Mouse (Mus musculus) ES-Bruce4 (cell line): ENCODE data around the gene Smarca2. TPM values are rescaled to one million over a fixed set of nuclear protein-coding genes. Genes with fewer than 3 reads are reported as not detected.

ENCODE experiments used
- H3K27ac ChIP-seq: 2 replicates; pipeline ENCODE4 v1.5.1; 2012; ENCODE audit warnings: low read length, inconsistent platforms; ENCODE audit not compliant: insufficient read depth
- H3K27me3 ChIP-seq: 2 replicates; pipeline ENCODE4 v1.6.1; 2012; ENCODE audit warnings: mild to moderate bottlenecking, low read length, inconsistent platforms; ENCODE audit not compliant: control insufficient read depth, poor library complexity, insufficient read depth, severe bottlenecking
- H3K36me3 ChIP-seq: 2 replicates; pipeline ENCODE4 v1.6.1; 2012; ENCODE audit warnings: inconsistent platforms, mild to moderate bottlenecking, low read length, moderate library complexity; ENCODE audit not compliant: control insufficient read depth, poor library complexity, insufficient read depth, severe bottlenecking
- H3K4me1 ChIP-seq: one replicate; pipeline ENCODE4 v1.8.1; 2011; ENCODE audit warnings: low read length; ENCODE audit not compliant: control insufficient read depth, insufficient read depth
- H3K4me3 ChIP-seq: 2 replicates; pipeline ENCODE4 v1.5.1; 2011; ENCODE audit warnings: low read depth, mild to moderate bottlenecking, low read length
- H3K9ac ChIP-seq: 2 replicates; pipeline ENCODE4 v1.6.1; 2012; ENCODE audit warnings: low read depth, mild to moderate bottlenecking, inconsistent platforms; ENCODE audit not compliant: poor library complexity, severe bottlenecking
- H3K9me3 ChIP-seq: replicated peaks from 2 replicates; pipeline ENCODE4 v1.6.1; 2012; ENCODE audit warnings: mild to moderate bottlenecking, low read length, inconsistent platforms; ENCODE audit not compliant: control insufficient read depth, poor library complexity, insufficient read depth, severe bottlenecking
- CTCF ChIP-seq: IDR thresholded peaks from one replicate; pipeline ENCODE4 v1.8.1; 2011; ENCODE audit warnings: low read depth, low read length
- EP300 ChIP-seq: IDR thresholded peaks from 2 replicates; pipeline ENCODE4 v1.6.1; 2011; ENCODE audit warnings: low read depth, low read length; ENCODE audit not compliant: insufficient read depth
- POLR2A ChIP-seq: IDR thresholded peaks from one replicate; pipeline ENCODE4 v1.8.1; 2011; ENCODE audit warnings: low read length; ENCODE audit not compliant: insufficient read depth
- polyA plus RNA-seq: library from polyadenylated mRNA; stranded (reverse); fragments of >200 nt; gene quantifications from 2 replicates; pipeline ENCODE4 v1.2.4, GENCODE M21; 2011; ENCODE audit warnings: low read depth; ENCODE audit not compliant: missing spikeins, insufficient read depth, insufficient read length

The Smarca2 gene
- polyA plus RNA-seq, 1 experiment, result 4.9 TPM

DNA sequence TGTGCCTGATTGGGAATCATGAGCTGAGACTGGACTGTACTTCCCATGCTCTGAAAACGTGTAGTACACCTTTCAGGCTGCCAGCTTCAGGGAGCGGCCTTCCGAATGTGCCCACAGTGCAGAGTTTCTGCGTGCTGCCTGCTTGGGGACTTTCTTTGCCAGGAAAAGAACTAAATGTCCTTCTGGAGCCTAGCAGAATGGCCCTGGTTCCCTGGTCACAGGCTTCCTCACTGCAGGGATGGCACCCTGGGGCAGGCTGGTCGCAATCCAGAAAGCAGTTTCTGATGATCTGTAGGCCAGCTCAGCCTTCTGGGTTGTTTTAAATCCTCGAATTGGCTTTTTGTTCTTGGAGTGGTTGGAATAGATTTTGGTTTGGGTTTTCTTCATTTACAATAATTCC is 71.1 kb downstream of the Smarca2 start:
- Histone ChIP-seq H3K9me3 (no peaks in the 10 kb centered on the region), H3K27me3 (no peaks in the 10 kb centered on the region), H3K27ac (no peak overlapping the region), H3K4me1 (no peaks in the 10 kb centered on the region), H3K4me3 (no peak overlapping the region), H3K36me3 (no peaks in the 10 kb centered on the region), H3K9ac (no peak overlapping the region)
- no peak for TF ChIP-seq POLR2A
- TF ChIP-seq EP300, result no peak
- TF ChIP-seq CTCF, result no peak

DNA sequence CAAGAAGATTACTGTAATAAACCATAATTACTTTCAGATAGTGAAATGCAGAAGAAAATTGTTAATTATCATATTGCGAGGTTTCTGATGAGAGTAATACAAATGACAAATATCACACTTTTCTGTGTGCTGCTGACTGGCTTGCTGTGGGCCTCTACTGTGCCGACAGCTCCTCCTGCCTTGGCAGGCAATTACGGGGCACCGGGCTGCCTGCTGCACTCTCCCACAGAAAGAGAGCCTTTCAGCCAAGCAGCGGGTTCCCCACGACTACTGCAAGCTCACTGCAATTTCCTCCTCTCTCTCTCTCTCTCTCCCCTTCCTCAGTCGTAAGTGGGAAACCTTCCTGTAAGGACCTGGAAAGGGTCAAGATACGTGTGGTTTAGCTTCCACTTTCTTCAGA is 73.7 kb downstream of the Smarca2 start:
- no peak for TF ChIP-seq CTCF
- TF ChIP-seq EP300, result no peak
- TF ChIP-seq POLR2A, result no peak
- no peaks in the 10 kb centered on the region for H3K9me3 ChIP-seq
- no peak overlapping the region for H3K27ac ChIP-seq
- H3K4me3 ChIP-seq, result no peak overlapping the region
- no peak overlapping the region for H3K9ac ChIP-seq
- no peaks in the 10 kb centered on the region for H3K27me3 ChIP-seq
- no peaks in the 10 kb centered on the region for H3K36me3 ChIP-seq
- H3K4me1 ChIP-seq, result no peaks in the 10 kb centered on the region

- Histone ChIP-seq H3K36me3 (no peaks in the 10 kb centered on the region), H3K4me1 (no peaks in the 10 kb centered on the region), H3K27ac (no peak overlapping the region), H3K27me3 (no peaks in the 10 kb centered on the region), H3K9ac (no peak overlapping the region), H3K9me3 (no peaks in the 10 kb centered on the region), H3K4me3 (no peak overlapping the region)
- TF ChIP-seq POLR2A (no peak), CTCF (no peak), EP300 (no peak)
Measured at GRCm38 (mm10) chr19:26679674-26680073, 74.8 kb downstream of the Smarca2 start.

- Histone ChIP-seq H3K36me3 (no peaks in the 10 kb centered on the region), H3K9me3 (no peaks in the 10 kb centered on the region), H3K9ac (no peak overlapping the region), H3K4me1 (no peaks in the 10 kb centered on the region), H3K4me3 (no peak overlapping the region), H3K27me3 (no peaks in the 10 kb centered on the region), H3K27ac (no peak overlapping the region)
- TF ChIP-seq EP300 (no peak), POLR2A (no peak), CTCF (no peak)
Measured at GRCm38 (mm10) chr19:26681549-26681948, 76.7 kb downstream of the Smarca2 start.

GRCm38 (mm10) chr19:26682130-26682529 is 77.3 kb downstream of the Smarca2 start:
- no peak overlapping the region for H3K27ac ChIP-seq
- no peaks in the 10 kb centered on the region for H3K27me3 ChIP-seq
- no peak overlapping the region for H3K9ac ChIP-seq
- H3K4me3 ChIP-seq, result no peak overlapping the region
- H3K36me3 ChIP-seq, result no peaks in the 10 kb centered on the region
- TF ChIP-seq POLR2A (no peak), CTCF (no peak), EP300 (no peak)
- no peaks in the 10 kb centered on the region for H3K4me1 ChIP-seq
- H3K9me3 ChIP-seq, result no peaks in the 10 kb centered on the region

DNA sequence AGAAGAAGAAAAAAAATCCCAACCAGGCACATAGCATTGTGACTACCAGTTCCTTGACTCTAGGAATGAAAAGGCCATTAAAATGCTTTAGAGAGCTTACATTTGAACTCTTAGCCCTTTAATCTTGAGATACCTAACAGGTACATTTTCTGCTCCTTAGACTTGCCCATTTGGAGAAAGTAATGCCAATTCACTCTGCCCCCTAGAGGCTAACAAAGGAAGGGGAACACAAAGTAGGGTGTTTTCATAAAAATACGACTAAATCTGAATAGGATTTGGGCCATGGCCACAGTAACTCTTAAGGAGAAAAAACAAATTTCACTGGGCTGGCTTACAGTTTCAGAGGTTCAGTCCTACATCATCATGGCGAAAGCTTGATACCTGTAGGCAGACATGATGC is 77.9 kb downstream of the Smarca2 start:
- Histone ChIP-seq H3K27ac (no peak overlapping the region), H3K27me3 (no peaks in the 10 kb centered on the region), H3K4me3 (no peak overlapping the region), H3K4me1 (no peaks in the 10 kb centered on the region), H3K9me3 (no peaks in the 10 kb centered on the region), H3K36me3 (no peaks in the 10 kb centered on the region), H3K9ac (no peak overlapping the region)
- TF ChIP-seq POLR2A, result no peak

- no peaks in the 10 kb centered on the region for H3K36me3 ChIP-seq
- TF ChIP-seq POLR2A (no peak), CTCF (no peak), EP300 (no peak)
- no peaks in the 10 kb centered on the region for H3K27me3 ChIP-seq
- no peak overlapping the region for H3K9ac ChIP-seq
- H3K9me3 ChIP-seq, result no peaks in the 10 kb centered on the region
- no peak overlapping the region for H3K27ac ChIP-seq
- no peak overlapping the region for H3K4me3 ChIP-seq
- H3K4me1 ChIP-seq, result no peaks in the 10 kb centered on the region
Measured at GRCm38 (mm10) chr19:26683731-26684130, 78.9 kb downstream of the Smarca2 start.
